Mouse (Mus musculus) inflammation-experienced regulatory T-cells, adult 16 weeks (primary cell): ENCODE data around the gene Abcd1. TPM values are rescaled to one million over a fixed set of nuclear protein-coding genes. Genes with fewer than 3 reads are reported as not detected.

Experiments
- polyA plus RNA-seq: library from polyadenylated mRNA; unstranded; fragments of 100-300 nt; shearing (Covaris generic); gene quantifications from one replicate; pipeline ENCODE4 v1.2.1, GENCODE M21; 2017

Abcd1 gene
- polyA plus RNA-seq, result 48.1 TPM

DNA sequence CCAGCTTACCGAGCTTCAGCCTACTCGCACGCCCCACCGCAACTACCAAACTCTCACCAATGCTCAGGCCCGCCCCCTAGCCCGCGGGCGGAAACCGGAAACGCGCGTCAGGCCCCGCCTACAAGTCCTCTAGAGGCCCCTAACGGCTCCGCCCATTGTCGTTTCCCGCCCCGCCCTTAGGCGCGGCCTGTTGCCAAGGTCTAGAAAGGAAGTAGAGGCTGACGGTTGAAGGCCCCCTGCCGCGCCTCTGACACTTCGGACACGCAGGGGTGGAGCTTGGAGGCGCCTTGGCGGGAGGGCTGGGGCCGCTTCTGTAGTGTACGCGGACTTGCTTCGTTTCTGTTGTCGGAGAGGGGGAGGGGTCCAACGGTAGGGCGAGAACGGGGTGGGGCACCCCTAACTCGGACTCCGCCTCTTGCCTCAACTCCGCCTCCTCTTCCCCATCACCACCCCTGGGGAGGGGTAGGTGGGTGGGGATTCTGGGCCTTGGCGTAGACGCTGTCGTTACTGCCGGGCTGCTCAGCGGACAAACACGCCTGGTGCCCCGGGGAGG, at the start of gene Abcd1, which contains the start of gene Bcap31:
Abcd1 (plus strand) TSS at position 489 of the 553 bp plus-strand sequence.
Bcap31 (minus strand) TSS at position 67 of the 553 bp plus-strand sequence.

DNA sequence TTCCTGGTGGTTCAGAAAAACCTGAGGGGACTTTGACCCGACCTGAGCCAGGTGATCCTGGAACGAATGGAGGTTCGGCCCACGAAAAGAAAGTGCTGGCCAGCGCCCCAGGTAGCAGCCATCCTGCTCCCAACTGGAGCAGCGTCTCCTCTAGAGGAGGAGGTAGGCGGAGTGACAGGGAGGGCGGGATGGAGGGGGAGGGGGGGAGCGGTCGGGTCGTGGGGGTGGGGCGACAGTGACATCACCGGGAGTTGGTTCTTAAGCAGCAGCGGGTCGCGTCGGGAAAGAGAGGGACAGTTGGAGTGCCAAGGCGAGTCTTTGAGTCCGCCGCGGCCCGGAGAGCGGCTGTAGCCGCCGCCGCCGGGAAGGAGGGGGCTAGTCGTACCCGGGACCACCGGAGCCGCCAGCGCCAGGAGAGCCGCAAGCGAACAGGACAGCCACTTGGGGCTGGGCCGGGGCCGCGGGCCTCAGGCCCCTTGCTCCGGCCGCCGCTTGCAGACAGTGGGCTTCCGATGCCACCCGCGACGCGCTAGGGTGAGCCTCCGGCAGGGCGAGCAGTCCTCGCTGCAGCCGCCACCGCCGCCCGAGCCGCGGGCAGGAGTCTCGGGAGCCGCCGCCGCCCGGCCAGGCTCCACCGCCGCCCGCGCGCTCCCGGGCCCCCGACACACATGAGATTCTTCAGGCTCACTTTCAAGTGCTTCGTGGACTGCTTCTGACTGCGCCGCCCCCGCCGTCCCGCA, 43.3 kb upstream of the Abcd1 start, which contains the start of gene Slc6a8:
Slc6a8 (plus strand) TSS at position 272 of the 740 bp plus-strand sequence.

DNA sequence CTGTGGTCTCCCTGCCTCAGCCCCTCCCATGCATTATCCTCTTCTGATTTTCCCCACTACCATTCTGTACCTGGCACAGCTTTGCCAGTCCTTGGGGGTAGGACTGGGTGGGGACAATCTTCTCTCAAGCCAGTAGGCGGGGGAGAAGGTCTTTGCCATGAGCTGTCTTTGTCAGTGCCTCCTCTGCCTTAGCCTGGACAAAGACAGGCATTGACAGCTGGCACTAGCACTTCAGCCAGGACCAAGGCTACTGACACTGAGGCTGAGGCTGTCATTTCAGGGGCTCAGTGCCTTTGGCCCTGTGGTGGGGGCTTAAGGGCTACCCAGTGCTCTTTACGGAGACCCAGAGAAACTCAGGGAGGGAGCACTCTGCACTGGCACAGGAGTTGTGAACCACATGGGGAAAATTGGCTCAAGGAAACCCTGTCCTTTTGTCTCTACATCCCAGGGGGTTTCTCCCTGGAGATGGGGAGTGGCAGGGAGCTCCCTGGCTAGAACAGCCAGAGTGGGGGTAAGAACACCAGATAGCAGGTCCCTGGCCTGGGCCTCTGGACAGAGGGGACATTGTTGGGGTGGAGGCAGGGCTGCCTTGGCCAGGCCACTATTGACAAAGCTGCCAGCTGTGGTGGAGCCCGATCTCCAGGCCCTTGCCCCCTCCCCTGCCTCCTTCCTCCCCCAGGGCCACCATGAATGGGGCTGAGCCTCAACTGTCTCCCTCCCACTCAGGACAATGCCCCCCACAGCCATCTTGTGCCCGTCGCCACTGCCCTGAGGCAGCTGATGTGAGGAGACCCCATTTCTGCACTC, 40.1 kb downstream of the Abcd1 start, which contains the start of gene Plxnb3:
Plxnb3 (plus strand) TSS at position 757 of the 807 bp plus-strand sequence.

DNA sequence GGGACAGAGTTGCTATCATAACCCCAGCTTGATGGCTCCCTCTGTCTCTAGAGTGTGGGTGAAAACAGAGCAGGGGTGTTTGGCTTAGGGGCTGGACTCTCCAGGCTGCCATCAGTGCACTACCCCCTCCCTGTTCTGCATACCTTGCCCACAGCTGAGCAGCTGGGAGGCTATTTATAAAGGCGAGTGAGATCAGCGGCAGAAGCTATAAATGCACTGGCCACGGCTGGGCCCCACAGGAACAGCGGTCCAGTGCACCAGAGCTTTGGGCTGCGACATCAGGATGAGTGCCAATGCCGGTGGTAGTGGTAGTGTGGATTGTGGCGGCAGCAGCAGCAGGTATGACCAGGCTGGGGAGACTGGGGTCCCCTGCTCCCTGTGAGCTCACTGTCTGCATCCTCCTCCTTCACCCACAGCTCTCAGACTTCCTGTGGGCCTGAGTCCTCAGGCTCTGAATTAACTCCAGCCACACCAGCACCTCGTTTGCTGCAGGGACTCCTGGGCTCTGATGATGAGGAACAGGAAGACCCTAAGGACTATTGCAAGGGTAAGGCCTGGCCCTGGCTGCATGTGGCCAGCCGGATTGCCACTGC, 57.9 kb downstream of the Abcd1 start, which contains the start of gene Srpk3:
Srpk3 (plus strand) TSS at position 238 of the 593 bp plus-strand sequence.

DNA sequence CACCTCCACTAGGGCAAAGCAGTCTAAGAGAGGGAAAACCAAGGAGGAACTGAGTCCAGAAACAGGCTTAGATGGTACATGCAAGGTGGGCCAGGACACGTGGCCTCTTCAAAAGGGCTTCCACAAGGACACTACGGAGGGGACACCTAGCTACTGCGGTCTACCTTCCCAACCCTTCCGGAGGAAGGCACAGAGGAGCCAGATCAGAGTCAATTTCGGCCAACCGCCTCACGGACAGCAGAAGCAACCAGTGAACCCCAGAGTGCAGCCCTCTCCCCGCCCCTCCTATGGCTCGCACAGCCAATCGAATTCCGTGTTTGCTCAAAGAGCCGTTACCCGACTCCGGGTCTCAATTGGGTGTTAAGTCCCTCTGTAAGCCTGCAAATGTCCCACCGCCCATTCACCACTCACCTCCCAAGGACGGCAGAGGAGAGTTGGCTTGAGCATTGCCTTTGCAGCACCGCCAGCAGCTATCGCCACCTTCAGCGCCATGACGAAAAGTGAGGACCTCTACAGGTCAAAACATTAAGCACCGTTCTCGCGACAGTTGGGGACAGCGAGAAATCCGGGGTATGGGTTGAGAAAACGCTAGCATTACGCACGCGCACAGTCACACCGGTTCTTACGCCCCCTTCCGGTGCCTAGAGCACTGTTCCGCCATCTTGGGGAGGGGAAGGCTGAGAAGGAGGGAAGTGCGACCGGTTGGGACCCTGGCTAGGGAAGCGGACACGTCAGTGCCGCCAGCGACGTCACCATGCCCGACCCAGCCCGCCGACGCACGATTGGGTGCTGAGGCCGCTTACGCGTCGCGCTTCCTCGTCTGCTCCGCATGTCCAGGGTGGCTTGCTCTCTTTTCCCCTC, 70.2 kb downstream of the Abcd1 start, which contains the start of the genes Idh3g and Ssr4:
Idh3g (minus strand) TSS at position 534 of the 861 bp plus-strand sequence.
Ssr4 (plus strand) TSS at position 665 of the 861 bp plus-strand sequence.

Other genes with a start within 250 kb of the Abcd1 start
- gene Bgn, start 233.0 kb upstream of the Abcd1 start, polyA plus RNA-seq, result not detected
- not detected for gene Atp2b3, start 213.5 kb upstream of the Abcd1 start, polyA plus RNA-seq
- gene Dusp9, start 77.2 kb upstream of the Abcd1 start, polyA plus RNA-seq, result 0.49 TPM
- gene Pnck, start 56.5 kb upstream of the Abcd1 start, polyA plus RNA-seq, result 3.0 TPM
- 0.63 TPM for gene Slc6a8, start 43.4 kb upstream of the Abcd1 start, polyA plus RNA-seq
- 307 TPM for gene Bcap31, start 422 bp upstream of the Abcd1 start, polyA plus RNA-seq
- gene Plxnb3, start 40.5 kb downstream of the Abcd1 start, polyA plus RNA-seq, result 0.06 TPM
- 1.6 TPM for gene Srpk3, start 57.8 kb downstream of the Abcd1 start, polyA plus RNA-seq
- 226 TPM for gene Idh3g, start 70.3 kb downstream of the Abcd1 start, polyA plus RNA-seq
- gene Ssr4, start 70.4 kb downstream of the Abcd1 start, polyA plus RNA-seq, result 243 TPM
- 0.44 TPM for gene Pdzd4, start 108.4 kb downstream of the Abcd1 start, polyA plus RNA-seq
- 4.2 TPM for gene Avpr2, start 175.5 kb downstream of the Abcd1 start, polyA plus RNA-seq
- gene L1cam, start 179.5 kb downstream of the Abcd1 start, polyA plus RNA-seq, result 9.2 TPM
- gene Arhgap4, start 205.3 kb downstream of the Abcd1 start, polyA plus RNA-seq, result 322 TPM
- gene Naa10, start 205.3 kb downstream of the Abcd1 start, polyA plus RNA-seq, result 224 TPM
- gene Renbp, start 214.3 kb downstream of the Abcd1 start, polyA plus RNA-seq, result 11.6 TPM
- 69.3 TPM for gene Hcfc1, start 249.8 kb downstream of the Abcd1 start, polyA plus RNA-seq